Mouse (Mus musculus): ENCODE measurements at regions not wholly inside any gene's neighbourhood (a gene's known extent, or its start where the extent isn't known, plus 50 kb on each side); places are given as distances from the start of the nearest gene placed in this dataset.

- TF ChIP-seq TAL1 (IDR thresholded peaks at IDR 0.05; ENCODE audit: low read length) = no peak
- no peak for TF ChIP-seq GATA1 (IDR thresholded peaks at IDR 0.05; ENCODE audit: low read length)
- no peaks in the 10 kb centered on the region for H3K36me3 ChIP-seq (ENCODE audit: control insufficient read depth)
- H3K4me3 ChIP-seq (replicated peaks) = no peak overlapping the region
- peaks cover 5% of the 10 kb centered on the region for H3K4me1 ChIP-seq (ENCODE audit: control insufficient read depth)
- H3K27me3 ChIP-seq (ENCODE audit: control insufficient read depth) = peaks cover 67% of the 10 kb centered on the region
- no peaks in the 10 kb centered on the region for H3K9me3 ChIP-seq (ENCODE audit: control insufficient read depth, low read length)
Observed at GRCm38 (mm10) chr13:101504241-101504640, 263.8 kb downstream of the Pik3r1 start.

DNA sequence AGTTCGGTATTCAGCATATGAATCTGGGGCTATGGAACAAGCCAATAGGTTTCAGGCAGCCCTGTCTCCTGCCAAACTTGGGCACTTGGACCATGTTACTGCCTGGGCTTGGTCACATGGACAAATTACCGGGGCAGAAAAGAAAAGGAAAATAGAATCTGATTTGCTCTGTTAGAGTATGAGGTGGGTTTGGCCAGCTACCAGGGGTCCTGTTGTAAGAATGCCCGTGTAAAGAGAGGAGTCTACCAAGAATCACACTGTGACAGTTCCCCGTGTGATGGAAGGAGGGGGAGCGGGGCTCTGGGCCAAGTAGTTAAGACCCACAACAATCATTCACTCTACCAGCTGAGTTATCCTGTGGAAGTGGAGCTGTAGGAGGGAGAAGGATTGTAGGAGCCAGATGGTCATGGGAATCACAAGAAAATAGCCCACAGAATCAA is 266.2 kb downstream of the Pik3r1 start:
- TF ChIP-seq TAL1 (IDR thresholded peaks at IDR 0.05; ENCODE audit: low read length) (no peak), GATA1 (IDR thresholded peaks at IDR 0.05; ENCODE audit: low read length) (no peak)
- Histone ChIP-seq H3K9me3 (ENCODE audit: control insufficient read depth, low read length) (no peaks in the 10 kb centered on the region), H3K36me3 (ENCODE audit: control insufficient read depth) (no peaks in the 10 kb centered on the region), H3K27me3 (ENCODE audit: control insufficient read depth) (peaks cover 53% of the 10 kb centered on the region), H3K4me1 (ENCODE audit: control insufficient read depth) (peaks cover 5% of the 10 kb centered on the region), H3K4me3 (replicated peaks) (no peak overlapping the region)

DNA sequence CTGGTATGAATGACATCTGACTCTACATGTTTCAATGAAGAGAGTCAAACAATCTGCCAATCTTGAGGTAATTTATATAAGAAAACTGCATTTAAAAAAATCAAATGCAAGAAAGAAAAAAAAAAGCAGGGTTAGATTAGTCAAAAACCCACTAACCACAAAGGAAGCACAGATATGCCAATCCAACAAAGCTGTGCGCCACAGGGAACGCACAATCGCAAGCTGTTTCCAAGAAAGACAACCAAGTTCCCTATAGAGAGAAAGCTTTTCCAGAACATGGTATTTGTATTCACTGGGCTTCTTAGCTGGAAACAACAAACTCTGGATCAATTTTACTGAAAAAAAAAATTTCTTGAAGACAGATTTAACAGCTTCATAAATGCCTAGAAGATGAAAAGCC is 267.0 kb downstream of the Pik3r1 start:
- Histone ChIP-seq H3K36me3 (ENCODE audit: control insufficient read depth) (no peaks in the 10 kb centered on the region), H3K27me3 (ENCODE audit: control insufficient read depth) (peaks cover 45% of the 10 kb centered on the region), H3K4me1 (ENCODE audit: control insufficient read depth) (peaks cover 5% of the 10 kb centered on the region), H3K4me3 (replicated peaks) (no peak overlapping the region), H3K9me3 (ENCODE audit: control insufficient read depth, low read length) (no peaks in the 10 kb centered on the region)
- TF ChIP-seq TAL1 (IDR thresholded peaks at IDR 0.05; ENCODE audit: low read length) (no peak), GATA1 (IDR thresholded peaks at IDR 0.05; ENCODE audit: low read length) (no peak)

- no peaks in the 10 kb centered on the region for H3K9me3 ChIP-seq (ENCODE audit: control insufficient read depth, low read length)
- H3K4me3 ChIP-seq (replicated peaks) = no peak overlapping the region
- TF ChIP-seq TAL1 (IDR thresholded peaks at IDR 0.05; ENCODE audit: low read length) = no peak
- peaks cover 5% of the 10 kb centered on the region for H3K27me3 ChIP-seq (ENCODE audit: control insufficient read depth)
- H3K36me3 ChIP-seq (ENCODE audit: control insufficient read depth) = no peaks in the 10 kb centered on the region
- no peaks in the 10 kb centered on the region for H3K4me1 ChIP-seq (ENCODE audit: control insufficient read depth)
Observed at GRCm38 (mm10) chr13:101491835-101492234, 276.2 kb downstream of the Pik3r1 start.

- TF ChIP-seq TAL1 (IDR thresholded peaks at IDR 0.05; ENCODE audit: low read length) (no peak), GATA1 (IDR thresholded peaks at IDR 0.05; ENCODE audit: low read length) (no peak)
- no peaks in the 10 kb centered on the region for H3K4me1 ChIP-seq (ENCODE audit: control insufficient read depth)
- no peak overlapping the region for H3K4me3 ChIP-seq (replicated peaks)
- no peaks in the 10 kb centered on the region for H3K9me3 ChIP-seq (ENCODE audit: control insufficient read depth, low read length)
- peaks cover 5% of the 10 kb centered on the region for H3K27me3 ChIP-seq (ENCODE audit: control insufficient read depth)
- no peaks in the 10 kb centered on the region for H3K36me3 ChIP-seq (ENCODE audit: control insufficient read depth)
Observed at GRCm38 (mm10) chr13:101490961-101491360, 277.1 kb downstream of the Pik3r1 start.

GRCm38 (mm10) chr13:101487621-101488020 is 280.4 kb downstream of the Pik3r1 start:
- no peak for TF ChIP-seq GATA1 (IDR thresholded peaks at IDR 0.05; ENCODE audit: low read length)
- TF ChIP-seq TAL1 (IDR thresholded peaks at IDR 0.05; ENCODE audit: low read length) = no peak
- Histone ChIP-seq H3K27me3 (ENCODE audit: control insufficient read depth) (no peaks in the 10 kb centered on the region), H3K9me3 (ENCODE audit: control insufficient read depth, low read length) (no peaks in the 10 kb centered on the region), H3K4me1 (ENCODE audit: control insufficient read depth) (no peaks in the 10 kb centered on the region), H3K36me3 (ENCODE audit: control insufficient read depth) (no peaks in the 10 kb centered on the region), H3K4me3 (replicated peaks) (no peak overlapping the region)

DNA sequence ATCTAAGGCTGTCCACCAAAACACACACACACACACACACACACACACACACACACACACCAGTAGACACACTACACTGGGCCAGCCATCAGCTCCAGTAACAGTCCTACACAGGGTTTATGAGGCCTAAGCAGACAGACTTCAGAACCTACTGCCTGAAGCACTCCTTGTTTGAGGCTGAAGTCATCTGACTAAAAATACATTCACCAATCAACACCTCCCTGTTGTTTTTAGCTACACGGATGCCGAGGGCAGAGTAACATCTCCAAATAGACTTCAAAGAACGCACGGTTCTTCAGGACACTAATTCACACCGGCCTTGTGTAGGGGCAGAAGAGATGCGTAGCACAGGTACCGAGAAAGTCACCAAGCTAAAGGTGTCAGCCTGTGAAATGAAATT is 282.2 kb downstream of the Pik3r1 start:
- no peaks in the 10 kb centered on the region; the same call in 1 of the 2 replicates for H3K4me1 ChIP-seq (ENCODE audit: control insufficient read depth)
- H3K4me3 ChIP-seq (replicated peaks) = no peak overlapping the region
- no peaks in the 10 kb centered on the region for H3K27me3 ChIP-seq (ENCODE audit: control insufficient read depth)
- H3K9me3 ChIP-seq (ENCODE audit: control insufficient read depth, low read length) = no peaks in the 10 kb centered on the region
- TF ChIP-seq GATA1 (IDR thresholded peaks at IDR 0.05; ENCODE audit: low read length) (no peak), TAL1 (IDR thresholded peaks at IDR 0.05; ENCODE audit: low read length) (no peak)
- H3K36me3 ChIP-seq (ENCODE audit: control insufficient read depth) = no peaks in the 10 kb centered on the region

GRCm38 (mm10) chr13:101483816-101484215 is 284.2 kb downstream of the Pik3r1 start:
- no peaks in the 10 kb centered on the region for H3K36me3 ChIP-seq (ENCODE audit: control insufficient read depth)
- H3K27me3 ChIP-seq (ENCODE audit: control insufficient read depth) = no peaks in the 10 kb centered on the region
- no peaks in the 10 kb centered on the region for H3K9me3 ChIP-seq (ENCODE audit: control insufficient read depth, low read length)
- no peak overlapping the region for H3K4me3 ChIP-seq (replicated peaks)
- H3K4me1 ChIP-seq (ENCODE audit: control insufficient read depth) = no peaks in the 10 kb centered on the region; the same call in 1 of the 2 replicates
- TF ChIP-seq TAL1 (IDR thresholded peaks at IDR 0.05; ENCODE audit: low read length) = no peak

DNA sequence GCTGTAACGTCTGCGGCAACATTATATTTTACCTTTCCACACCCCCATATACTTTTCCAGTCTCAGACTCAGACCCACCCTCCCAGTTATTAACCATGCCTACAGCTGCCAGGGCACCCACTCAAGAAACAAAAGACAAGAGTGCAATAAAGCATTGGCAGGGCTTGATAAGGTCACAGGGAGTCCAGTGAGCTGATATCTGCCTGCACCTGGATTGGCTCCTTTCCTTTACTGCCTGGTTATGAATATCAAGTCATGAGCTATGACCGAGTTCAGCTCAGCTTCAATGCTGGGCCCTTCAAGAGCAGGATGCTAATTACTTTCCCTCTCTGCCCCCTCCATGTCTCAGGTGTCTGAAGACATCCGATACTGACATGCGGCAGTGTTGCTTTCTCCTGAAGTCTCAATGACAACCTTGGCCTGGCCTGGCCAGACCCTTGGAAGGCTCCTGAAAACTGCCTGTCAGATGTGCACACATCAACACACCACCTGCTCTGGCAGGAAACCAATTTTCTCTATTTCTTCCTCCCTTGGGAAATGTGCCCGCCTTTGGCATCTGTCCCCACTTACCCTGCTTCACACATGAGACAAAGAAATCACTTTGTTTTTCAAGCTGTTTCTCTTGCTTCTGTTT is 286.3 kb downstream of the Pik3r1 start:
- H3K4me3 ChIP-seq (replicated peaks) = no peak overlapping the region
- no peaks in the 10 kb centered on the region for H3K9me3 ChIP-seq (ENCODE audit: control insufficient read depth, low read length)
- no peaks in the 10 kb centered on the region for H3K36me3 ChIP-seq (ENCODE audit: control insufficient read depth)
- TF ChIP-seq GATA1 (IDR thresholded peaks at IDR 0.05; ENCODE audit: low read length) (no peak), TAL1 (IDR thresholded peaks at IDR 0.05; ENCODE audit: low read length) (no peak)
- H3K27me3 ChIP-seq (ENCODE audit: control insufficient read depth) = no peaks in the 10 kb centered on the region
- H3K4me1 ChIP-seq (ENCODE audit: control insufficient read depth) = no peaks in the 10 kb centered on the region; the same call in 1 of the 2 replicates

DNA sequence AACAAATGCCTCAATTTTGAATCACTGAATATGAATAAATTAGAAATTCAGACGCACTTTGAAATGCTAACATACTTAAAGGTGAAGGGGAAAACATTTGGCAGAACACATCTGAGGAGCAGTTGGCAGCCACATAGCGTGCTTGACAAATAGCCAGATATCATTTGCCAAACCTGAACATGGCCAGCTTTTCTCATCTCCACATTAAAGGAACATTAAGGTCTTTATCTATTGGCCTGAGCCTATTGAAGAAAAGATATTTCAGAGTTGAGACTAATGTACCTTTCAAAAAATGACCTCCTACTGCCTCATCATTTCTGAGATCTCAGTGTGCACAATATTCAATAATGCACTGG is 288.7 kb downstream of the Pik3r1 start:
- Histone ChIP-seq H3K4me1 (ENCODE audit: control insufficient read depth) (no peaks in the 10 kb centered on the region; the same call in 1 of the 2 replicates), H3K36me3 (ENCODE audit: control insufficient read depth) (no peaks in the 10 kb centered on the region)
- TF ChIP-seq TAL1 (IDR thresholded peaks at IDR 0.05; ENCODE audit: low read length) (no peak), GATA1 (IDR thresholded peaks at IDR 0.05; ENCODE audit: low read length) (no peak)

More for the DNA sequence above, 288.7 kb downstream of the Pik3r1 start:
- Histone ChIP-seq H3K27me3 (ENCODE audit: control insufficient read depth) (no peaks in the 10 kb centered on the region), H3K4me3 (replicated peaks) (no peak overlapping the region), H3K9me3 (ENCODE audit: control insufficient read depth, low read length) (no peaks in the 10 kb centered on the region)
